Mouse (Mus musculus) liver, embryonic 12.5 days (tissue): ENCODE results near the gene Sptbn4. TPM values are rescaled to one million over a fixed set of nuclear protein-coding genes. Genes with fewer than 3 reads are reported as not detected.
A peak's percentile ranks its signal among the peaks of the same experiment; 100 is the strongest.

Experiments
- ATAC-seq: fragments of 200-750 bp; cut with Nextera tagmentation; 2 replicates; pipeline ENCODE4 v1.8.0; 2017; ENCODE audit warnings: moderate number of reproducible peaks, mild to moderate bottlenecking, moderate library complexity
- H3K27ac ChIP-seq: fragments of 300-500 bp; sonication (generic); 2 replicates; pipeline ENCODE4 v1.5.1; 2016; ENCODE audit warnings: mild to moderate bottlenecking
- H3K27me3 ChIP-seq: fragments of 300-500 bp; sonication (generic); replicated peaks from 2 replicates; pipeline ENCODE4 v1.6.1; 2016; ENCODE audit warnings: mild to moderate bottlenecking, moderate library complexity
- H3K36me3 ChIP-seq: fragments of 300-500 bp; sonication (generic); 2 replicates; pipeline ENCODE4 v1.6.1; 2016; ENCODE audit warnings: mild to moderate bottlenecking, moderate library complexity
- H3K4me1 ChIP-seq: fragments of 300-500 bp; sonication (generic); 2 replicates; pipeline ENCODE4 v1.6.1; 2016
- H3K4me2 ChIP-seq: fragments of 300-500 bp; sonication (generic); 2 replicates; pipeline ENCODE4 v1.6.1; 2016; ENCODE audit warnings: mild to moderate bottlenecking, moderate library complexity
- H3K4me3 ChIP-seq: fragments of 300-500 bp; sonication (generic); 2 replicates; pipeline ENCODE4 v1.5.1; 2016; ENCODE audit warnings: mild to moderate bottlenecking, moderate library complexity
- H3K9ac ChIP-seq: fragments of 300-500 bp; sonication (generic); 2 replicates; pipeline ENCODE4 v1.6.1; 2016; ENCODE audit warnings: mild to moderate bottlenecking, moderate library complexity
- H3K9me3 ChIP-seq: fragments of 300-500 bp; sonication (generic); replicated peaks from 2 replicates; pipeline ENCODE4 v1.6.1; 2016; ENCODE audit warnings: mild to moderate bottlenecking, moderate library complexity
- WGBS: fragments of 180-500 bp; shearing (Covaris S2); methylation state at CpG from one replicate; pipeline ENCODE4 v1.1.7; 2016; ENCODE audit not compliant: insufficient replicate concordance; 5-methylcytosine and 5-hydroxymethylcytosine counted together
- polyA plus RNA-seq: library from polyadenylated mRNA; unstranded; fragments of >200 nt; fragmentation: Nextera tagmentation; extraction: Ambion mirVana; gene quantifications from 2 replicates; pipeline ENCODE4 v1.2.1, GENCODE M21; 2016

Gene Sptbn4
- polyA plus RNA-seq, 1 experiment from 2014 or later, result 0.12 TPM

GRCm38 (mm10) chr7:27473156-27473834 is 25.8 kb upstream of the Sptbn4 start, which contains the start of gene Sertad3:
TSS of gene Sertad3 (plus strand) at chr7:27473768.
- H3K4me1 ChIP-seq, result peaks cover 49% of the 10 kb centered on the region
- peak within 1 kb of the TSS; percentile 95 for H3K27ac ChIP-seq
- H3K36me3 ChIP-seq, result peaks cover 28% of the 10 kb centered on the region
- no peaks in the 10 kb centered on the region for H3K27me3 ChIP-seq
- H3K9ac ChIP-seq, result peak within 1 kb of the TSS; percentile 92
- under 1% methylated on average over 36 of the region's 36 CpGs for WGBS
- H3K9me3 ChIP-seq, result no peaks in the 10 kb centered on the region
- H3K4me3 ChIP-seq, result peak within 1 kb of the TSS; percentile 86
- peak; percentile 87 for ATAC-seq
- H3K4me2 ChIP-seq, result peak within 1 kb of the TSS; percentile 76

- H3K4me3 ChIP-seq, result peak overlapping the region; percentile 86
- ATAC-seq, result no peak
- WGBS, result 8% methylated on average over 7 of the region's 7 CpGs
- H3K27me3 ChIP-seq, result no peaks in the 10 kb centered on the region
- H3K36me3 ChIP-seq, result peaks cover 24% of the 10 kb centered on the region
- H3K4me1 ChIP-seq, result peaks cover 44% of the 10 kb centered on the region
- no peaks in the 10 kb centered on the region for H3K9me3 ChIP-seq
- H3K27ac ChIP-seq, result peak overlapping the region; percentile 88
- H3K9ac ChIP-seq, result peak overlapping the region; percentile 92
- peak overlapping the region; percentile 76 for H3K4me2 ChIP-seq
These were observed 25.1 kb upstream of the Sptbn4 start for GRCm38 (mm10) chr7:27472596-27472995.

GRCm38 (mm10) chr7:27471390-27472120 is 24.1 kb upstream of the Sptbn4 start:
- Histone ChIP-seq H3K36me3 (peaks cover 24% of the 10 kb centered on the region), H3K4me1 (peaks cover 38% of the 10 kb centered on the region), H3K9ac (no peak overlapping the region), H3K4me3 (no peak overlapping the region), H3K27ac (peak overlapping the region; percentile 88), H3K9me3 (no peaks in the 10 kb centered on the region), H3K27me3 (no peaks in the 10 kb centered on the region), H3K4me2 (peak overlapping the region; percentile 76)
- WGBS, result 86% methylated on average over 11 of the region's 11 CpGs
- ATAC-seq, result no peak

DNA sequence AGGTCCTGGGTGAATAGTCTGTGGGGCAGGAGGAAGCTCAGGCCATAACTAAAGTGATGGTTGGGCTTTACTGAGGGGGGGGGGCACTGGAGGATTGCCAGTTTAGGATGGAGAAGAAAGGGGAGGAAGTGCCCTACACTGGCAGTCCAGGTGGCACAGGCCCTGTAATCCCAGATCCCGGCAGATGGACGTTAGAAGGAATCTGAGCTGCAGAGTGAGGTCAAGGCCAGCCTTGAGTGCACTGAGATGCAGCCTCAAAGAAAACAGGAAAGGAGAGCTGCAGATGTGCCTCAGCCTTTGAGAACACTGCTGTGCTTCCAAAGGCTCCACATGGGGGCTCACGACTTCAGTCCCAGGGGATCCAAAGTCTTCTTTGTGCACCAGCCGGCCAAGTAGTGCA is 20.2 kb upstream of the Sptbn4 start:
- no peak overlapping the region for H3K4me3 ChIP-seq
- no peaks in the 10 kb centered on the region for H3K9me3 ChIP-seq
- no peak overlapping the region for H3K4me2 ChIP-seq
- peaks cover 53% of the 10 kb centered on the region for H3K36me3 ChIP-seq
- peaks cover 21% of the 10 kb centered on the region for H3K4me1 ChIP-seq
- 76% methylated on average over 4 of the region's 4 CpGs for WGBS
- H3K27me3 ChIP-seq, result no peaks in the 10 kb centered on the region
- ATAC-seq, result no peak
- H3K27ac ChIP-seq, result peak overlapping the region; percentile 27; the same call in 1 of the 2 replicates
- no peak overlapping the region for H3K9ac ChIP-seq

DNA sequence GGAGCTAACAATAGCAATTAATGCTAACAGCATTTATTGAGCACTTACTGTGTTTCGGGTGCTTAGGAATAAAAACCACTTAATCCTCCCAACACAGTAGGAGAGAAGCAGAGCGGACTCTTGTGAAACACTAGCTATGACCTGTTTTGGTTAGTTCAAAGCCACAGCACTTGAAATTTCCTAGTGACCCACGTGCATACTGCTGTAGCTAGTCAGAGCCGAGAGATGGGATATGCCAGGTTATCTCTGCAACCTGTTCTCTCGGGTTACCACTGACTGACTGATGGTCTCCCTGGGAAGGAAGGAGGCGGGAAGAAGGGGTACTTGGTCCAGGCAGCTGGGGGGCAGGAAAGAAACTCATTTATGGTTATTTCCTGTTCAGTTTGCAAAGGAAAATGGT is 13.0 kb upstream of the Sptbn4 start:
- WGBS, result 67% methylated on average over 6 of the region's 6 CpGs
- Histone ChIP-seq H3K4me1 (peaks cover 51% of the 10 kb centered on the region), H3K27ac (0 out of 2 replicates have a peak overlapping the region, but pooled peaks have one; percentile 14), H3K4me2 (0 out of 2 replicates have a peak overlapping the region, but pooled peaks have one; percentile 1), H3K4me3 (no peak overlapping the region), H3K27me3 (no peaks in the 10 kb centered on the region), H3K9me3 (no peaks in the 10 kb centered on the region), H3K36me3 (peaks cover 100% of the 10 kb centered on the region), H3K9ac (no peak overlapping the region)
- ATAC-seq, result no peak

- Histone ChIP-seq H3K9me3 (no peaks in the 10 kb centered on the region), H3K27me3 (no peaks in the 10 kb centered on the region), H3K27ac (peak overlapping the region; percentile 78), H3K4me2 (no peak overlapping the region), H3K9ac (no peak overlapping the region), H3K4me1 (peaks cover 59% of the 10 kb centered on the region), H3K4me3 (no peak overlapping the region), H3K36me3 (peaks cover 100% of the 10 kb centered on the region)
- 0 out of 2 replicates have a peak, but pooled peaks have one; percentile 24 for ATAC-seq
- whole genome bisulfite sequencing, result 42% methylated on average over 5 of the region's 5 CpGs
These were observed 12.2 kb upstream of the Sptbn4 start for GRCm38 (mm10) chr7:27459640-27460039.

GRCm38 (mm10) chr7:27458614-27459013 is 11.1 kb upstream of the Sptbn4 start:
- H3K4me2 ChIP-seq, result peak overlapping the region; percentile 36
- WGBS, result 70% methylated on average over 4 of the region's 4 CpGs
- peak overlapping the region; percentile 37; the same call in 1 of the 2 replicates for H3K9ac ChIP-seq
- H3K36me3 ChIP-seq, result peaks cover 100% of the 10 kb centered on the region
- peak overlapping the region; percentile 78 for H3K27ac ChIP-seq
- peak; percentile 76 for ATAC-seq
- no peak overlapping the region for H3K4me3 ChIP-seq
- H3K4me1 ChIP-seq, result peaks cover 70% of the 10 kb centered on the region
- no peaks in the 10 kb centered on the region for H3K27me3 ChIP-seq
- no peaks in the 10 kb centered on the region for H3K9me3 ChIP-seq

DNA sequence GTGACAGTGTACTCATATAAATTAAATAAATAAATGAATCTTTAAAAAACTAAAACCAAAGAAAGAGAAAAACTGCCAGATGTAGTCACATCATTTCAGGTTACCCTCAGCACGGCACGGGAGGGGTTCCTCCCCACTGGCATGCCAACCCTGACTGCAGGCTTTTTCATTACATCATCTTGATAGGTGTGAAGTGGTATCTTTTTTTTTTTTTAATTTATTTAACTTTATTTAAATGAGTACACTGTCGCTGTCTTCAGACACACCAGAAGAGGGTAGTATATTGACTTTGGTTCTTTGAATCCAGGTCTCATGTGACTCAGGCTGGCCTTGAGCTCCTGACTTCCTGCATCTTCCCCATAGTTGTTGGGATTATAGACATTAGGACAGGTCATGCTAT is 7.8 kb upstream of the Sptbn4 start:
- Histone ChIP-seq H3K27ac (peak overlapping the region; percentile 84), H3K9me3 (no peaks in the 10 kb centered on the region), H3K27me3 (no peaks in the 10 kb centered on the region), H3K4me3 (peak overlapping the region; percentile 82; the same call in 1 of the 2 replicates), H3K36me3 (peaks cover 98% of the 10 kb centered on the region), H3K9ac (peak overlapping the region; percentile 45), H3K4me2 (peak overlapping the region; percentile 74), H3K4me1 (peaks cover 98% of the 10 kb centered on the region)
- WGBS, result 71% methylated on average over 3 of the region's 3 CpGs
- no peak for ATAC-seq

- no peaks in the 10 kb centered on the region for H3K27me3 ChIP-seq
- ATAC-seq, result peak; percentile 46
- peak overlapping the region; percentile 74 for H3K4me2 ChIP-seq
- peak overlapping the region; percentile 82 for H3K4me3 ChIP-seq
- peak overlapping the region; percentile 84 for H3K27ac ChIP-seq
- H3K9me3 ChIP-seq, result no peaks in the 10 kb centered on the region
- 28% methylated on average over 10 of the region's 10 CpGs for WGBS
- peaks cover 98% of the 10 kb centered on the region for H3K36me3 ChIP-seq
- peaks cover 98% of the 10 kb centered on the region for H3K4me1 ChIP-seq
- peak overlapping the region; percentile 49 for H3K9ac ChIP-seq
These were observed 7.1 kb upstream of the Sptbn4 start for GRCm38 (mm10) chr7:27454461-27455121.

GRCm38 (mm10) chr7:27452206-27452770 is 4.8 kb upstream of the Sptbn4 start:
- Histone ChIP-seq H3K36me3 (peaks cover 76% of the 10 kb centered on the region), H3K4me1 (peaks cover 85% of the 10 kb centered on the region), H3K27ac (peak overlapping the region; percentile 84), H3K27me3 (peaks cover 1% of the 10 kb centered on the region), H3K9ac (peak overlapping the region; percentile 95), H3K9me3 (no peaks in the 10 kb centered on the region), H3K4me2 (peak overlapping the region; percentile 74), H3K4me3 (peak overlapping the region; percentile 82)
- WGBS, result 67% methylated on average over 13 of the region's 13 CpGs
- ATAC-seq, result no peak

- H3K4me3 ChIP-seq, result peak overlapping the region; percentile 82
- 91% methylated on average over 2 of the region's 2 CpGs for WGBS
- H3K4me1 ChIP-seq, result peaks cover 86% of the 10 kb centered on the region
- no peak for ATAC-seq
- H3K9ac ChIP-seq, result peak overlapping the region; percentile 95
- peak overlapping the region; percentile 84 for H3K27ac ChIP-seq
- peaks cover 66% of the 10 kb centered on the region for H3K36me3 ChIP-seq
- H3K27me3 ChIP-seq, result peaks cover 10% of the 10 kb centered on the region
- H3K9me3 ChIP-seq, result no peaks in the 10 kb centered on the region
- H3K4me2 ChIP-seq, result peak overlapping the region; percentile 74
These were observed 3.9 kb upstream of the Sptbn4 start for GRCm38 (mm10) chr7:27451359-27451758.
